11 mouse cellular contexts compared by ENCODE assay signal in the genomic region with DNA sequence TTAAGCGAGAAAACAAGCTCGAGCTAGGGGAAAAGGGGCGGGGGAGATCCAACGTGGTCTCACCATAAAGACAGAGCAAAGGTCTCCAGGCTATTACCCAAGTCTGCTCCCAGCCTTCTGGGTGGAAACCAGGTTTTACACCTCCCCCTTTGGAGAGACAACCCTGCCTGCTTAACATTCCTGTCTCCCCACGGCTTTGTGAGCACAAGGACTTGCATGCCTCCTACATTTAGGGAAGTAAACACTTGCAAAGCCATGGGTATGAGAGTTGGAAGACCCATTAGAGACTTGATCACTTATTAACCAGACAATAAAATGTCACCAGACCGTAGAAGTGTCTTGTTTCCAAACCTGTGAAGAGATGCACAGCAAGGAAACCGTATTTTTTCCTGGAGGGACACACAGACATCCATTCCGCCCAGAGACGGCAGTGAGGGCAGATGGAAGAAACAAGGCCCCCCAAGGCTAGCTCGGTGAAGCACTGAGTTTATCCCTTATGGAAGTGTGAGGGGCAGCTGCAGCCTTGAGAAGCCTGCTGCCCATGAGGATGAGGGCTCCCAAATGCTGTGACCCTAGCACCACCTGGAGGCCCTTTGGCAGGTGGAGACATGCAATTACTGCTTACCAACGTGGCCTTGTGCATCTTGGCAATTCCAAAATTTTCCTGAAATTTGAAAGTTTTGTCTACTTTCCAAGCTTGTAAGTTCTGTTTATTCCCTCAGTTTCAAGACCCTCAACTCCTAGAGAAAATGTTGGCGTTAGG. TPM values are rescaled to one million over a fixed set of nuclear protein-coding genes. Genes with fewer than 3 reads are reported as not detected.
DNase-seq lines count a peak whose midpoint lies in the region; ATAC-seq and TF ChIP-seq lines count a peak whose summit lies in the region.
"Had no signal": no experiment of that assay in that cellular context is flagged by ENCODE, and none has a peak within 500 bp of the region (broad histone marks: within the 10 kb centered on the region; RNA-seq: fewer than 3 reads in every experiment).

No protein-coding gene starts in this region.

- ATAC-seq in kidney, embryonic 16.5 days (ENCODE audit: low FRiP score, low TSS enrichment) = peak; percentile 89
- ATAC-seq in liver, embryonic 14.5 days (ENCODE audit: insufficient read depth) = no peak

- DNase-seq in kidney, postnatal 14 days = no peak
- DNase-seq in CD4-positive helper T cell, adult 2 months (ENCODE audit: low read depth, low spot score) = peak; percentile 26
- peak; percentile 8 for DNase-seq in MN1 (ENCODE audit: low spot score)
- no peak for DNase-seq in liver, embryonic 14.5 days (ENCODE audit: low read depth in 3 of 3, low spot score in 3 of 3)
- no peak for DNase-seq in adrenal gland, adult (ENCODE audit: inconsistent age in 2 of 2, low spot score in 1 of 2)
- no peak for DNase-seq in layer of hippocampus, postnatal 10 days (ENCODE audit: low spot score in 2 of 2)

- no peak overlapping the region for H3K27ac ChIP-seq in kidney, embryonic 16.5 days (ENCODE audit: low read length)
- H3K27ac ChIP-seq in liver, embryonic 14.5 days = no peak overlapping the region

- no peaks in the 10 kb centered on the region for H3K9me3 ChIP-seq in kidney, embryonic 16.5 days (ENCODE audit: low read length)
- no peaks in the 10 kb centered on the region for H3K9me3 ChIP-seq in liver, embryonic 14.5 days (ENCODE audit: control insufficient read depth, low read length)

- 47% methylated on average over 12 of the region's 12 CpGs for WGBS in kidney, embryonic 16.5 days
- WGBS in liver, embryonic 14.5 days (ENCODE audit: insufficient replicate concordance) = 52% methylated on average over 12 of the region's 12 CpGs

- H3K27me3 ChIP-seq in kidney, embryonic 16.5 days (ENCODE audit: insufficient read depth, low read length) = no peaks in the 10 kb centered on the region
- no peaks in the 10 kb centered on the region for H3K27me3 ChIP-seq in liver, embryonic 14.5 days (ENCODE audit: control insufficient read depth, insufficient read depth, low read length)

- H3K36me3 ChIP-seq in kidney, embryonic 16.5 days (ENCODE audit: insufficient read depth, low read length) = no peaks in the 10 kb centered on the region
- no peaks in the 10 kb centered on the region for H3K36me3 ChIP-seq in liver, embryonic 14.5 days (replicated peaks; ENCODE audit: control insufficient read depth, insufficient read depth, low read depth)

- no peak overlapping the region for H3K9ac ChIP-seq in kidney, embryonic 16.5 days (replicated peaks; ENCODE audit: low read length)
- no peak overlapping the region for H3K9ac ChIP-seq in liver, embryonic 14.5 days (replicated peaks)

- TF ChIP-seq CTCF in liver, embryonic 14.5 days (IDR thresholded peaks at IDR 0.05; ENCODE audit: low read depth) = peak; percentile 42

- H3K4me3 ChIP-seq in kidney, embryonic 16.5 days (ENCODE audit: low read length) = no peak overlapping the region
- H3K4me3 ChIP-seq in liver, embryonic 14.5 days (ENCODE audit: insufficient read depth in 1 of 2, low read depth in 2 of 2, low read length in 2 of 2) = no peak overlapping the region

- no peak for TF ChIP-seq EP300 in liver, embryonic 14.5 days (IDR thresholded peaks at IDR 0.05; ENCODE audit: low read depth)

- no peak overlapping the region for H3K4me2 ChIP-seq in kidney, embryonic 16.5 days (replicated peaks; ENCODE audit: low read depth, low read length)
- no peak overlapping the region for H3K4me2 ChIP-seq in liver, embryonic 14.5 days (ENCODE audit: low read depth)

- H3K4me1 ChIP-seq in kidney, embryonic 16.5 days (ENCODE audit: insufficient read depth, low read length) = no peaks in the 10 kb centered on the region
- H3K4me1 ChIP-seq in liver, embryonic 14.5 days (replicated peaks; ENCODE audit: control insufficient read depth in 2 of 2, insufficient read depth in 2 of 2, low read length in 1 of 2) = no peaks in the 10 kb centered on the region

RNA-seq across cellular contexts. Expression of a gene that starts 8.7 kb away (rescaled TPM):
- 0.05 TPM in 1 of 2 replicates, not detected in the other for polyA plus RNA-seq in kidney, embryonic 16.5 days (2015; fragmentation: Nextera tagmentation; extraction: Ambion mirVana)
- not detected in 2 replicates for polyA plus RNA-seq in liver, embryonic 14.5 days (2012; rRNA removed)
- polyA plus RNA-seq in liver, embryonic 14.5 days (2014; fragmentation: Nextera tagmentation; extraction: Ambion mirVana) = not detected in 2 replicates
- under 1 TPM in 1 of 2 experiments, not detected in 1; 0.18 TPM for total RNA-seq in layer of hippocampus, postnatal 10 days (2021)
- total RNA-seq: adrenal gland, postnatal 4 days; granulocyte monocyte progenitor cell, adult 5-6 weeks; hematopoietic stem cell, adult 5-6 weeks had no signal
- polyA plus RNA-seq: liver, embryonic 16.5 days had no signal

Comparison
In these comparisons a context has a peak if more than half of its experiments do, and no peak if none do; other contexts are left out.
1. DNase-seq: peak in CD4-positive helper T cell, adult 2 months (single experiment) and MN1 (single experiment); none in kidney, postnatal 14 days (single experiment), liver, embryonic 14.5 days (0 of 3), adrenal gland, adult (0 of 2) and layer of hippocampus, postnatal 10 days (0 of 2).